In genomic region chr2:146116282-146116681, GRCm38 (mm10) we compare ENCODE assay signal across 19 mouse cellular contexts.
DNase-seq lines count a peak whose midpoint lies in the region; ATAC-seq and TF ChIP-seq lines count a peak whose summit lies in the region.
"Had no signal": no experiment of that assay in that cellular context is flagged by ENCODE, and none has a peak within 500 bp of the region (broad histone marks: within the 10 kb centered on the region; RNA-seq: fewer than 3 reads in every experiment).

No protein-coding gene starts in this region.

- no peak for TF ChIP-seq POLR2A in CH12.LX (IDR thresholded peaks at IDR 0.05; ENCODE audit: low read depth, low read length)

- TF ChIP-seq EP300 in CH12.LX (IDR thresholded peaks at IDR 0.05; ENCODE audit: low read length), result no peak

- H3K36me3 ChIP-seq in hindbrain, embryonic 10.5 days, result no peaks in the 10 kb centered on the region
- no peaks in the 10 kb centered on the region for H3K36me3 ChIP-seq in hindbrain, embryonic 14.5 days (replicated peaks; ENCODE audit: control insufficient read depth, insufficient read depth)
- no peaks in the 10 kb centered on the region for H3K36me3 ChIP-seq in CH12.LX (replicated peaks in 1 of 2; ENCODE audit: control insufficient read depth in 1 of 2, insufficient read depth in 1 of 2, low read length in 1 of 2)
- H3K36me3 ChIP-seq in embryonic facial prominence, embryonic 10.5 days (replicated peaks), result no peaks in the 10 kb centered on the region
- H3K36me3 ChIP-seq: heart, embryonic 15.5 days had no signal

- in situ Hi-C loops in CH12.LX (cut with MboI; ENCODE audit: low pct_ligation_motif_present, low pct_unique_long_range_greater_than_20kb, low sequenced_read_pairs), result no loop called here

- H3K27ac ChIP-seq in hindbrain, embryonic 10.5 days, result peak overlapping the region; percentile 83
- no peak overlapping the region for H3K27ac ChIP-seq in hindbrain, embryonic 14.5 days
- H3K27ac ChIP-seq in CH12.LX (ENCODE audit: insufficient read depth, low read depth), result no peak overlapping the region
- H3K27ac ChIP-seq in embryonic facial prominence, embryonic 10.5 days (replicated peaks), result 0 out of 2 replicates have a peak overlapping the region, but pooled peaks have one; percentile 48
- H3K27ac ChIP-seq: heart, embryonic 15.5 days had no signal

- H3K9ac ChIP-seq in hindbrain, embryonic 14.5 days, result no peak overlapping the region
- no peak overlapping the region for H3K9ac ChIP-seq in CH12.LX (ENCODE audit: insufficient read depth, low read depth)
- H3K9ac ChIP-seq: heart, embryonic 15.5 days had no signal

- ATAC-seq in hindbrain, embryonic 14.5 days (ENCODE audit: low FRiP score), result no peak
- ATAC-seq in megakaryocyte, adult 5-6 weeks (ENCODE audit: poor library complexity, severe bottlenecking), result peak; percentile 51
- ATAC-seq: CD4-positive, CD25-positive, alpha-beta regulatory T cell, adult 4 months; forebrain, embryonic 16.5 days; hindbrain, embryonic 16.5 days had no signal

- TF ChIP-seq RAD21 in CH12.LX (IDR thresholded peaks at IDR 0.05; ENCODE audit: low read depth, low read length), result no peak

- H3K79me2 ChIP-seq in CH12.LX (replicated peaks; ENCODE audit: control insufficient read depth, extremely low read depth, insufficient read depth, poor library complexity, severe bottlenecking), result no peaks in the 10 kb centered on the region

- no peak overlapping the region for H3K4me3 ChIP-seq in hindbrain, embryonic 10.5 days
- H3K4me3 ChIP-seq in hindbrain, embryonic 14.5 days (replicated peaks; ENCODE audit: low read length), result no peak overlapping the region
- no peak overlapping the region for H3K4me3 ChIP-seq in CH12.LX (replicated peaks in 1 of 3; ENCODE audit: low read depth in 2 of 3, low read length in 2 of 3, poor library complexity in 1 of 3)
- H3K4me3 ChIP-seq in embryonic facial prominence, embryonic 10.5 days, result no peak overlapping the region
- H3K4me3 ChIP-seq: heart, embryonic 15.5 days had no signal

- 90% methylated on average over 6 of the region's 6 CpGs for WGBS in hindbrain, embryonic 10.5 days
- 94% methylated on average over 6 of the region's 6 CpGs for WGBS in hindbrain, embryonic 14.5 days
- WGBS in embryonic facial prominence, embryonic 10.5 days, result 89% methylated on average over 6 of the region's 6 CpGs

- H3K9me3 ChIP-seq in hindbrain, embryonic 10.5 days, result no peaks in the 10 kb centered on the region
- H3K9me3 ChIP-seq in hindbrain, embryonic 14.5 days (ENCODE audit: control insufficient read depth, low read length), result no peaks in the 10 kb centered on the region
- H3K9me3 ChIP-seq in CH12.LX (replicated peaks; ENCODE audit: low read length), result no peaks in the 10 kb centered on the region
- H3K9me3 ChIP-seq in embryonic facial prominence, embryonic 10.5 days, result no peaks in the 10 kb centered on the region
- H3K9me3 ChIP-seq: heart, embryonic 15.5 days had no signal

- H3K4me1 ChIP-seq in hindbrain, embryonic 10.5 days (replicated peaks), result peaks cover 41% of the 10 kb centered on the region
- H3K4me1 ChIP-seq in hindbrain, embryonic 14.5 days (replicated peaks; ENCODE audit: control insufficient read depth, insufficient read depth, low read length), result 0 out of 2 replicates have a peak, but pooled peaks cover 6% of the 10 kb centered on the region
- H3K4me1 ChIP-seq in CH12.LX (ENCODE audit: control insufficient read depth in 1 of 2, insufficient read depth in 2 of 2), result peaks cover 6 to 25% of the 10 kb centered on the region in 2 experiments
- H3K4me1 ChIP-seq in embryonic facial prominence, embryonic 10.5 days, result peaks cover 18% of the 10 kb centered on the region
- H3K4me1 ChIP-seq: heart, embryonic 15.5 days had no signal

- TF ChIP-seq CTCF in CH12.LX (conservative IDR thresholded peaks at IDR 0.05 in 1 of 2, IDR thresholded peaks at IDR 0.05 in 1 of 2; ENCODE audit: low read depth in 2 of 2, low read length in 2 of 2), result no peak

- dilution Hi-C loops in CH12.LX (cut with MboI; ENCODE audit: extremely low pct_ligation_motif_present, extremely low pct_unique_long_range_greater_than_20kb, low sequenced_read_pairs), result no loop called here

- H3K27me3 ChIP-seq in hindbrain, embryonic 10.5 days (ENCODE audit: insufficient read depth, poor library complexity, severe bottlenecking), result peaks cover 12% of the 10 kb centered on the region
- no peaks in the 10 kb centered on the region; the same call in 1 of the 2 replicates for H3K27me3 ChIP-seq in hindbrain, embryonic 14.5 days (ENCODE audit: control insufficient read depth, insufficient read depth, low read length)
- H3K27me3 ChIP-seq in CH12.LX (replicated peaks), result peaks cover 2% of the 10 kb centered on the region
- H3K27me3 ChIP-seq in embryonic facial prominence, embryonic 10.5 days (replicated peaks; ENCODE audit: low read depth, poor library complexity, severe bottlenecking), result no peaks in the 10 kb centered on the region
- H3K27me3 ChIP-seq: heart, embryonic 15.5 days had no signal

- H3K4me2 ChIP-seq in hindbrain, embryonic 14.5 days (replicated peaks), result no peak overlapping the region
- H3K4me2 ChIP-seq in CH12.LX (ENCODE audit: insufficient read depth, low read depth, poor library complexity, severe bottlenecking), result peak overlapping the region; percentile 54
- H3K4me2 ChIP-seq: heart, embryonic 15.5 days had no signal

- DNase-seq in hindbrain, embryonic 10.5 days (ENCODE audit: low spot score), result no peak
- DNase-seq in hindbrain, embryonic 14.5 days (ENCODE audit: low spot score), result no peak
- no peak for DNase-seq in CH12.LX (ENCODE audit: extremely low read depth)
- no peak for DNase-seq in embryonic facial prominence, embryonic 10.5 days (ENCODE audit: low spot score)
- no peak for DNase-seq in lung, postnatal 14 days
- DNase-seq in thymus, postnatal 4 days, result no peak
- DNase-seq in spleen, postnatal 14 days (ENCODE audit: low spot score in 2 of 2), result no peak
- DNase-seq: adrenal gland, postnatal 10 days; B cell, adult 2 months; cerebellum, adult 11 months; cerebellum, adult 8-10 months; cerebellum, postnatal 14 days; gastrocnemius, postnatal 14 days; heart, postnatal 14 days had no signal

TF ChIP-seq in CH12.LX, 34 proteins besides CTCF, POLR2A, EP300 and RAD21:
- TF ChIP-seq RCOR1 (conservative IDR thresholded peaks at IDR 0.05; ENCODE audit: low read depth, low read length), result no peak
- no peak for TF ChIP-seq CHD1 (IDR thresholded peaks at IDR 0.05; ENCODE audit: low read depth, low read length)

Comparison
In these comparisons a context has a peak if more than half of its experiments do, and no peak if none do; other contexts are left out.
1. H3K27ac ChIP-seq: peak in hindbrain, embryonic 10.5 days (single experiment) and embryonic facial prominence, embryonic 10.5 days (single experiment); none in hindbrain, embryonic 14.5 days (single experiment) and CH12.LX (single experiment).